Mouse (Mus musculus) forebrain, embryonic 10.5 days (tissue): ENCODE results near the gene Rps26. TPM values are rescaled to one million over a fixed set of nuclear protein-coding genes. Genes with fewer than 3 reads are reported as not detected.
"Not testable (repeated sequence)": the region's sequence is repeated elsewhere in the genome, so short reads cannot be mapped to it uniquely, and the experiment has no call there.

Source experiments
- DNase-seq: peaks from one replicate; pipeline ENCODE4 v3.0.0-alpha.2; 2017; ENCODE audit warnings: low spot score; ENCODE audit errors: extremely low spot score
- H3K27ac ChIP-seq: fragments of 300-500 bp; sonication (generic); 2 replicates; pipeline ENCODE4 v1.5.1; 2016; ENCODE audit warnings: mild to moderate bottlenecking
- H3K27me3 ChIP-seq: fragments of 300-500 bp; sonication (generic); 2 replicates; pipeline ENCODE4 v1.6.1; 2016; ENCODE audit warnings: mild to moderate bottlenecking; ENCODE audit not compliant: poor library complexity, severe bottlenecking
- H3K36me3 ChIP-seq: fragments of 300-500 bp; sonication (generic); replicated peaks from 2 replicates; pipeline ENCODE4 v1.6.1; 2016; ENCODE audit warnings: mild to moderate bottlenecking, moderate library complexity
- H3K4me1 ChIP-seq: fragments of 300-500 bp; sonication (generic); 2 replicates; pipeline ENCODE4 v1.6.1; 2016
- H3K4me3 ChIP-seq: fragments of 300-500 bp; sonication (generic); 2 replicates; pipeline ENCODE4 v1.5.1; 2016; ENCODE audit warnings: mild to moderate bottlenecking, moderate library complexity
- H3K9me3 ChIP-seq: fragments of 300-500 bp; sonication (generic); 2 replicates; pipeline ENCODE4 v1.6.1; 2016; ENCODE audit warnings: mild to moderate bottlenecking, moderate library complexity
- WGBS: fragments of 180-500 bp; shearing (Covaris S2); methylation state at CpG from one replicate; pipeline ENCODE4 v1.1.7; 2016; 5-methylcytosine and 5-hydroxymethylcytosine counted together
- polyA plus RNA-seq: library from polyadenylated mRNA; unstranded; fragments of >200 nt; fragmentation: Nextera tagmentation; extraction: Ambion mirVana; gene quantifications from 2 replicates; pipeline ENCODE4 v1.2.1, GENCODE M21; 2016

Gene Rps26
- polyA plus RNA-seq, 1 experiment from 2014 or later: 574 TPM

- H3K36me3 ChIP-seq, H3K4me1 ChIP-seq, H3K4me3 ChIP-seq, H3K27me3 ChIP-seq, DNase-seq, H3K27ac ChIP-seq, H3K9me3 ChIP-seq: not testable (repeated sequence)
- 90% methylated on average over 6 of the region's 7 CpGs for WGBS
These were observed 10.6 kb downstream of the Rps26 start for GRCm38 (mm10) chr10:128615798-128616448.

GRCm38 (mm10) chr10:128614934-128615333, 11.6 kb downstream of the Rps26 start:
- DNase-seq: no peak
- Histone ChIP-seq H3K4me3 (no peak overlapping the region), H3K9me3 (no peaks in the 10 kb centered on the region), H3K27me3 (peaks cover 9% of the 10 kb centered on the region; the same call in 1 of the 2 replicates), H3K36me3 (no peaks in the 10 kb centered on the region), H3K27ac (no peak overlapping the region), H3K4me1 (0 out of 2 replicates have a peak, but pooled peaks cover 3% of the 10 kb centered on the region)
- WGBS: 61% methylated on average over 3 of the region's 3 CpGs

- H3K27me3 ChIP-seq, H3K9me3 ChIP-seq, H3K36me3 ChIP-seq, DNase-seq, H3K4me1 ChIP-seq, H3K4me3 ChIP-seq, H3K27ac ChIP-seq: not testable (repeated sequence)
- 77% methylated on average over 4 of the region's 4 CpGs for WGBS
These were observed 12.7 kb downstream of the Rps26 start for GRCm38 (mm10) chr10:128613820-128614219.

- H3K36me3 ChIP-seq: no peaks in the 10 kb centered on the region
- H3K27me3 ChIP-seq: peaks cover 9% of the 10 kb centered on the region; the same call in 1 of the 2 replicates
- H3K4me3 ChIP-seq: no peak overlapping the region; the same call in 1 of the 2 replicates
- H3K9me3 ChIP-seq: no peaks in the 10 kb centered on the region
- 41% methylated on average over 6 of the region's 6 CpGs for WGBS
- 0 out of 2 replicates have a peak, but pooled peaks cover 3% of the 10 kb centered on the region for H3K4me1 ChIP-seq
- no peak for DNase-seq
- no peak overlapping the region for H3K27ac ChIP-seq
These were observed 13.4 kb downstream of the Rps26 start for GRCm38 (mm10) chr10:128613154-128613440.

- Histone ChIP-seq H3K36me3 (no peaks in the 10 kb centered on the region), H3K4me1 (0 out of 2 replicates have a peak, but pooled peaks cover 3% of the 10 kb centered on the region), H3K27me3 (peaks cover 9% of the 10 kb centered on the region; the same call in 1 of the 2 replicates), H3K27ac (no peak overlapping the region), H3K9me3 (no peaks in the 10 kb centered on the region), H3K4me3 (peak overlapping the region; percentile 11; the same call in 1 of the 2 replicates)
- WGBS: 15% methylated on average over 16 of the region's 16 CpGs
- DNase-seq: peak; percentile 68
These were observed 14.0 kb downstream of the Rps26 start for GRCm38 (mm10) chr10:128612433-128613153.

GRCm38 (mm10) chr10:128606483-128606882, 20.1 kb downstream of the Rps26 start:
- 44% methylated on average over 2 of the region's 2 CpGs for WGBS
- no peaks in the 10 kb centered on the region for H3K4me1 ChIP-seq
- DNase-seq: no peak
- H3K27ac ChIP-seq: no peak overlapping the region
- H3K4me3 ChIP-seq: no peak overlapping the region
- no peaks in the 10 kb centered on the region for H3K9me3 ChIP-seq
- no peaks in the 10 kb centered on the region for H3K36me3 ChIP-seq
- no peaks in the 10 kb centered on the region for H3K27me3 ChIP-seq

- 96% methylated on average over 4 of the region's 4 CpGs for WGBS
- no peaks in the 10 kb centered on the region for H3K36me3 ChIP-seq
- no peaks in the 10 kb centered on the region for H3K9me3 ChIP-seq
- H3K4me3 ChIP-seq: no peak overlapping the region
- H3K27ac ChIP-seq: no peak overlapping the region
- no peaks in the 10 kb centered on the region for H3K27me3 ChIP-seq
- no peak for DNase-seq
- H3K4me1 ChIP-seq: no peaks in the 10 kb centered on the region
These were observed 23.9 kb downstream of the Rps26 start for GRCm38 (mm10) chr10:128602470-128603128.

- no peaks in the 10 kb centered on the region for H3K27me3 ChIP-seq
- no peaks in the 10 kb centered on the region for H3K4me1 ChIP-seq
- H3K9me3 ChIP-seq: no peaks in the 10 kb centered on the region
- no peaks in the 10 kb centered on the region for H3K36me3 ChIP-seq
- H3K4me3 ChIP-seq: no peak overlapping the region
- no peak for DNase-seq
- 85% methylated on average over 1 of the region's 1 CpGs for WGBS
- H3K27ac ChIP-seq: no peak overlapping the region
These were observed 25.0 kb downstream of the Rps26 start for GRCm38 (mm10) chr10:128601499-128601898.

GRCm38 (mm10) chr10:128598476-128598875, 28.1 kb downstream of the Rps26 start:
- DNase-seq: no peak
- 76% methylated on average over 2 of the region's 2 CpGs for WGBS
- no peaks in the 10 kb centered on the region for H3K27me3 ChIP-seq

GRCm38 (mm10) chr10:128592797-128593196, 33.8 kb downstream of the Rps26 start:
- DNase-seq: no peak
- Histone ChIP-seq H3K36me3 (no peaks in the 10 kb centered on the region), H3K27ac (no peak overlapping the region), H3K4me3 (no peak overlapping the region), H3K4me1 (peaks cover 23% of the 10 kb centered on the region), H3K9me3 (no peaks in the 10 kb centered on the region), H3K27me3 (peaks cover 25% of the 10 kb centered on the region)
- 86% methylated on average over 5 of the region's 5 CpGs for WGBS

More at GRCm38 (mm10) chr10:128598476-128598875, 28.1 kb downstream of the Rps26 start:
- H3K27ac ChIP-seq: no peak overlapping the region
- H3K4me3 ChIP-seq: no peak overlapping the region
- H3K36me3 ChIP-seq: no peaks in the 10 kb centered on the region
- no peaks in the 10 kb centered on the region for H3K4me1 ChIP-seq
- H3K9me3 ChIP-seq: no peaks in the 10 kb centered on the region

- Histone ChIP-seq H3K4me1 (peaks cover 34% of the 10 kb centered on the region), H3K36me3 (no peaks in the 10 kb centered on the region), H3K27me3 (peaks cover 39% of the 10 kb centered on the region), H3K27ac (no peak overlapping the region), H3K4me3 (no peak overlapping the region), H3K9me3 (no peaks in the 10 kb centered on the region)
- WGBS: 87% methylated on average over 6 of the region's 6 CpGs
- no peak for DNase-seq
These were observed 35.1 kb downstream of the Rps26 start for GRCm38 (mm10) chr10:128591436-128591835.

- H3K4me1 ChIP-seq: peaks cover 40% of the 10 kb centered on the region
- peaks cover 51% of the 10 kb centered on the region for H3K27me3 ChIP-seq
- no peaks in the 10 kb centered on the region for H3K36me3 ChIP-seq
- peak; percentile 75 for DNase-seq
- WGBS: 1% methylated on average over 43 of the region's 43 CpGs
- no peaks in the 10 kb centered on the region for H3K9me3 ChIP-seq
- H3K27ac ChIP-seq: peak overlapping the region; percentile 80
- peak overlapping the region; percentile 84 for H3K4me3 ChIP-seq
These were observed 36.3 kb downstream of the Rps26 start for GRCm38 (mm10) chr10:128590193-128590690.
